Mouse (Mus musculus) layer of hippocampus, postnatal 36 days (tissue): ENCODE measurements around the gene Cog1. TPM values are rescaled to one million over a fixed set of nuclear protein-coding genes. Genes with fewer than 3 reads are reported as not detected.
A peak's percentile ranks its signal among the peaks of the same experiment; 100 is the strongest.

Source experiments
- DNase-seq, 2 experiments: peaks; one replicate each; pipeline ENCODE4 v3.0.0; 2022
- total RNA-seq, 2 experiments: library from RNA; stranded (reverse); gene quantifications; 2 replicates each; pipeline ENCODE4 v1.2.3; 2021

Cog1 gene
- total RNA-seq, 2 experiments from 2014 or later = 55.0 to 59.6 TPM

DNA sequence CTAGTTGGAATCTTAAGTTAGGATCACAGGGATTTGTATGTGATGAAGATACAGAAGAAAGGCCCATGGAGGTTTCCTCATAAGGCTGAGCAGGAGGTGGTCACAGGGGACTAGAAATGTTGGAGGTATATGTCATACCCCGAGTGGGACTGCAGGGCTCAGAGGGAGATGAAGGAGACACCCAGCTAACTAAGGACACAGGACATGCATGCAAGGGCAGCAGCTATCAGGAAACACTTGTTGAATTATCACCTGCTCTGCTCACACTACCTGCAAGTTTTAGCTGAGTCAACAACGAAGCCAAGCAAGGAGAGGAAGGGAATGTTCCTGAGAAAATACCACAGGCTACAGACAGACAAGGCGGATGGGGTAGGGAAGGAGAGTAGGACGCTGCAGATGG, 18.7 kb downstream of the Cog1 start:
- DNase-seq = no peak

GRCm38 (mm10) chr11:113668857-113669256, 19.9 kb downstream of the Cog1 start:
- no peak for DNase-seq

- DNase-seq = no peak
These were observed 20.7 kb downstream of the Cog1 start for GRCm38 (mm10) chr11:113669711-113670110.

- no peak for DNase-seq
These were observed 24.6 kb downstream of the Cog1 start for GRCm38 (mm10) chr11:113673614-113674013.

- DNase-seq = no peak
These were observed 25.6 kb downstream of the Cog1 start for GRCm38 (mm10) chr11:113674595-113674994.

GRCm38 (mm10) chr11:113676847-113677246, 27.9 kb downstream of the Cog1 start:
- DNase-seq = no peak

- DNase-seq = no peak
These were observed 28.4 kb downstream of the Cog1 start for GRCm38 (mm10) chr11:113677378-113677777.

- DNase-seq = no peak
These were observed 29.4 kb downstream of the Cog1 start for GRCm38 (mm10) chr11:113678373-113678772.

DNA sequence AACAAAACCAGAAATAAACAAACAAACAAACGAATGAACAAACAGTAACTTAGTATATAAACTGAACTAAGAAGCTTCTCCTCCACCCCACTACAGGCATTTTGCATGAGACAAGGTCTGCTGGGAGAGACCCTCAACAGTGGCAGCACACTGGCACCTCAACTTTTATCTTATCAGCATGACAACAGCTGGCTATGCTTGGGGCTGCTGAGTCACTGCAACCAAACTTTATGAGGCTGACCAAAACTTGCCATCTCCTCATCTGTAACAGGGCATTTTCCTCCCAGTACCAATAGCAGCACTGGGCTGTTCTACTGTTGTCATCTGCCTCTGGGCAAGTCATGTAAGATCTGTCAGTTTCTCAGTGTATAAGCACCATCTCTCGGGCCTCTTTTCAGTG, 32.0 kb downstream of the Cog1 start:
- DNase-seq = no peak

DNA sequence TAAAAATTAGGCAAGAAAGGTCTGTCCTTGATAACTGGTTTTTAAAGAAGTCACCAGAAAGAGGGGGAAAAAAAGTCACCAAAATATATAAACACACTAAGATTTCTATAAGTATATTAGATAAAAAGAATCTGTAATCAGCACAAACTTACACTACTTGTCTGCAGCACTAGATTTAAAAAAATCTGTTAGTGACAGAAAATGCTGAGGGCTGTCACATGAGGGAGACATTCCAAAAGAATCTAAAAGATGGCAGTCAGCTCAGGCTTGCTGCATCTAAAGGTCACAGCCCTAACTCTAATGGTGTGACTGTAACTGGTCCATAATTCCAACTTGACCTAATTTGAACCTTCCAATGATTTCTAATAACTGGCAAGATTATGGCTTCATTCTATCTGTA, 33.0 kb downstream of the Cog1 start:
- DNase-seq = no peak

GRCm38 (mm10) chr11:113682897-113683626, 34.1 kb downstream of the Cog1 start:
- peak in 1 of 2 experiments; percentile 28 for DNase-seq

DNA sequence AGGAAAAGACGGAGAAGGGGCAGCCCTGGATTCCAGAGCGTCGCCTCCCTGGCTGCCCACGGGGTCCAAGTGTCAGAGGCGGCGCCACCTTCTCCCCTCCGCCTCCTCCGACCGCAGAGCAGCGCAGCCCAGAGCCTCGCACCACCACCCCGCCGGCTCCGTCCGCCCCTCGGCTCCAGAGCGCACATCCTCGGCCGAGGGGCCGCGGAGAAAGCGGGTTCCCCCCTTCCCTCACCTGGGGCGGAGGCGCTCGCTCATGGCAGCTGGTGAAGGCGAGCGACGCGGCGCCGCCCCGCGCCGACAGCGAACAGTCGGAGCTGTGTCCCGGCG, 34.6 kb downstream of the Cog1 start:
- peak in 1 of 2 experiments; percentile 30 for DNase-seq

DNA sequence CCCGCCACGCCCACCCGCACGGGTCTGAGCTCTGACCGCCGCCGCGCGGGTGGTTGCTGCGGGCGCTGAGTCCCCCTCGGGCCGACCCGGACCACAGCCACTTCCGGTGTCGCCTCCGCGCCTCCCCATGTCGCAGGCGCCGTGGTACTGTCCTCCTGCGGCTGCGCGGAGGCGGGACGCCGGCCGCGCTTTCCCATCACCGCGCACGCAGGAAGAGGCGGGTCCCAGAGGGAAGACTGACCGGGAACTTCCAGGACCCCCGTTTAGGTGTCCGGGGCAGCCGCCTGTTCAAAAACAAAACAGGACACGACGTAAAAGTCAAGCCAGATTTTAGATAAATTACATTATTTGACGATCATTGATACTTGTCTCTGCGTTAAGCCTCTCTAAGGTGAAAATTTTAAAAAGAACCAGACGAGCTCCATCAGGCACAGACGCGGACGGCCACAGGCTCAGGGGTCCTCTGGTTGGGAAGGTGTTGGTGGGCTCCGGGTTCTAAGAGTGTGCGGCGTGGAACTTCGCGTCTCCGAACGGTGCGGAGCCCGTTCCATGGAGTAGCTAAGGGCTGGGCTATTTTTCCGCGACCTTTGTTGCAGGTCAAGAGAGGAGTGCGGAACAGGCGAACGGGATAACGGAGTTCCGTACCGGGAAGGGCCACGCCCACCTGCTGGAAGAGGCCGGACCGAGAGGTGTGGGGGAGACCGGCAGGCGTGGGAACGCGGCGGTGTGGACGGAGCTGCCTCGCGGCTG, 35.2 kb downstream of the Cog1 start, which contains the start of the genes Fam104a and D11Wsu47e:
Gene Fam104a (minus strand): TSS at position 199 of the 750 bp plus-strand sequence.
Gene D11Wsu47e (plus strand): TSS at position 456 of the 750 bp plus-strand sequence.
- peak; percentile 95 to 96 for DNase-seq

DNA sequence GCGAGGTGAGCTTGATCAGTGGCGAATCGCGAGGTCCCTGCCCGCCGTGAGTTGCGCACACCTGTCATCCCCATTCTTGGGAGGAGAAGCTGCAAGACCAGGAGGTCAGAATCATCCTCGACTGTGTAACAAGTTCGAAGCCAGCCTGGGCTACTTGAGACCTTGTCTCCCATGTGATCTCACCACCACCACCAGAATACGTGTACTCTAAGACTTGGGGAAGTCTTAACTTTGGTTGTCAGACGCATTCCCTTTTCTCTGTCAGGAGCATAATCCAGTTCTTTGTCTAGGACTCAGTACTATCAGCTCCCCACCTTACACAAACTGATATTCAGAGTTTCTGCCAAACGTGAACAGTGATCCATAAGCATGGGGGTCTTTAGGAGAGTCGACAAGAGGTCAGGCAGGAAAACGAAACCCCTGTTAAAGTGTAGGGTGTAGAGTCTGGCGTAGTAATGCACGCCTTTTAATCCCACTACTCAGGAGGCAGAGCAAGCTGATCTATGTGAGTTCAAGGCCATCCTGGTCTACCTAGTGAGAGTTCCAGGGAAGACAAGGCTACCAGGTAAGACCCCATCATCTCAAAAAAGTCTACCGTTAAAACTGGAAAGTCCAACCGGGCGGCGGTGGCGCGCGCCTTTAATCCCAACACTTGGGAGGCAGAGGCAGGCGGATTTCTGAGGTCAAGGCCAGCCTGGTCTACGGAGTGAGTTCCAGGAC, 35.9 kb downstream of the Cog1 start:
- DNase-seq = no peak

DNA sequence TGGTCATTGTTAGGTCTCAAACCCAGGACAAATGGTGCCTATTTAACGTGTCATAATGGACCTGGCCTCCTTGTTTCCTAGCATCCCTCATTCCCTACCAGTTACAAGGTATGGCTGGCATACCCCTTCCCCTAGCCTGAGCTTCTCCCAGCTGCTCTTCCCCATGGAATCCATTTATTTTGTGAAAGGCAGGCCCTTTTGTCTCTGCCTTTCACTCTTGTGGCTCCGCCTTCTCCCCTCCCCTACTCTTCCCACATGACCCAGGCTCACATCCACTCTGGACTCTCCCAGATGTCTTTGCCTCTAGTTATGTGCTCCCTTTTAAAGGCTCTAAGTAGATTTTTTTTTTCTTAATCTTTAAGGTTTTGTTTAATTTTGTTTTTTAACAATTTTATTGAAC, 38.1 kb downstream of the Cog1 start:
- no peak for DNase-seq

GRCm38 (mm10) chr11:113690506-113690905, 41.5 kb downstream of the Cog1 start:
- DNase-seq = no peak

DNA sequence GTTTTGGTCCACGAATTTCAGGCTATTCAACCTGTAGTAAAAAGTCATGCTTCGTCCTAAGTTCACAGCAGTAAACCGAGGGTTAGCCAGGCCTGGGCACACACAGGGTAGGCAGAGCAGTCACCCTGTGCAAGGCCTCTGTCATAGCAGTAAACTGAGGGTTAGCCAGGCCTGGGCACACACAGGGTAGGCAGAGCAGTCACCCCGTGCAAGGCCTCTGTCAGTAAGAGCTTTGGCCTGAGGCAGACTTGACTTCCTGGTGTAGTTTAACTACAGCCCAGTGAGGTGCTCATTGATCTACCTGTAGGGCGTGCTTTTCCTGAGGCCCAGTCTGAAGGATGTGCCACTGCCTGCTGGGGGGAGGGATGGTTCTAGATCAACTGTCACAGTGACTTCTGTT, 42.3 kb downstream of the Cog1 start:
- no peak for DNase-seq

DNA sequence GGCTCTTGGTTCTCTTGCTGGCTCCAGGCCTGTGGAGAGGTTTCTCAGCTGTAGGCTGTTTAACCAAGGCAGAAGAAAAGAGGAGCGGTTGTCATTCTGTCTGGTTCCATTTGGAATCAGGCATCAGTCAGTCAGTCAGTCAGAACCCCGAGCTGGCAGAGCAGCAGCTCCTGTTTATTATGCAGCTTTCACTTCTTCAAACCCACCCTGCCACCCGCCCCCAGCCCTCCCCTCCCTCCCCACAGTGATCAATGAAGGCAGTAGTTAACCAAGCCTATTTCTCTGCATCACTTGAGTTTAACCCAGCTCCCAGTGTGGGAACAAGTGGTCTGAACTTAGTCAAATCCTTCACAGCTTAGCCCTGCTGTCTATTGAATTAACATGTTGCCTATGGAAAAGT, 42.9 kb downstream of the Cog1 start:
- no peak for DNase-seq

DNA sequence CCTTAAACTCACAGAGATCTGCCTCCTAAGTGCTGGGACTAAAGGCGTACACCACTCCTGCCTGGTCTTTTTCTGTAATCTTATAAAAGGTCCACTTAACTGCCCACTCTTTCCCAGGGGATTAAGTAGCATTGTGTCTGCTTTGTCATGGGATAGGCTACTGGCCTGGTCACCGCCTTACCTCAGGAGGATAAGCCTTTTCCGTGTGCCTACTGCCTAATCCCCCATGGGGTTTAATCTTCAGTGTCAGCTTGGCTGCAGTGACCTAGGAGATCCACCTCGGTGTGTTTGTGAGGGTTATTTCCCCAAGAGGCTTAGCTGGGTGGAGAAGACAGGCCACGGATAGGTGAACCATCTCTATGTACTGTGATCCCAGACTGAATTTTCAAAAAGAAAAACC, 48.6 kb downstream of the Cog1 start:
- DNase-seq = no peak

DNA sequence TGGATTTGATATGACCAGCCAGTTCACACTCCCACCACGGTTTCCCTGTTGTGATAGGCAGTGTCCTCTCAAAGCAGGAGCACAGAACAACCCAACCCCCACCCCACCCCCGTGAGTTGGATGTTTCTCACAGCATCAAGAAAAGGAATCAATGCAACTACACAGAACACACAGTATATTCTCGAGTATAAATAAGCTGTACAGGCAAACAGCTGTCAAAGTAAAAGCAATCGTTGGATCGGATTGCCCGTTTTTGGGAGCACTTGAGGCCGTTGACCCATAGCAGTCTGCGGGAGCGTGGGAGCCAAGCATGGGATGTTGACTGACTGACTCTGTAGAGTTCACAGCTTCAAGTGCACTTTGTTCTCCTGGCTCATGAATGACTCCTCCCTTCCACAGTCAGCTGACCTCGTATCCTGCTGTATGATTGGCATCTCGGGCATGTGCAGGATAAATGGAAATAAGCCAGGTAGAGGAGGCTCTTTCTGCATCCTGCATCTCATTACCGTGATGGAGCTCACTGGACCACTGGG, 49.1 kb downstream of the Cog1 start:
- DNase-seq = no peak

DNA sequence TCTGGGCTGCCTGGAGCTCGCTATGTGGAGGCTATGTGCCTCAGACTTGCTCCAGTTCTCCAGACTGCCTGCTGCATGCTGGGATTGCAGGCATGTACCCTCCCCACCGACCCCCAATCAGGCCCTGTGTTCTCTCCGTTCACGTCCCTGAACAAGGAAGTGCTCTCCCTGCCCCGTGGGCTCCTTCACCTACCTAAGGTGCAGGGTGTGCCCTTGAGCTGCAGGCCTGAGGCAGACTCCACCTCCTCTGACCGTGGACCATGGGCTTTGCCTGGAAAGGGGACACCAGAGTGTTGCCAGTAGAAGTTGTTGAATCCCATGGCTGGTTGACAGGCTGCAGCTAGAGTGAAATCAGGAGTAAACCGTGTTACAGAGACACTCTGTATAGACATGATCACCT, 50.7 kb downstream of the Cog1 start:
- DNase-seq = no peak

DNA sequence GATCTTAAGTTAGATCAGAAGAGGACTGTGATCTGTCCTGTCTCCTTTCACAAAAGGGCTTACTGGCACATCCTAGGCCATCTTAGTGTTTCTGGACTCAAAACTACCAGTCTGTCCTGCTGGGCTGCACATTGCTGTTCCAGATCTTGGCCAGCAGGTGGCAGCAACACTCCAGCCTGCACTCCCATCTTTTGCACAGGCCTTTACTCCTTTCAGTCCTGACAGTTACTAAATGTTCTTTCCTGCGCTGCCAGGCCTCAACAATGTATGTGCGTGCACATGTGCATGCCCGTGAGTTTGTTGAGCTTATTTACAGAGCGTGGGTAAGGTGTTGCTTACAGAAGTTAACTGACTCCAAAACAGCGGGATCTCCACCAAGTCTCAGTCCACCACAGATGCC, 54.8 kb downstream of the Cog1 start:
- DNase-seq = peak; percentile 78 to 83
